Mouse (Mus musculus) spleen, adult 12 weeks (tissue): ENCODE data around the gene Arhgap25.
"Not testable (repeated sequence)": the region's sequence is repeated elsewhere in the genome, so short reads cannot be mapped to it uniquely, and the experiment has no call there.

Experiments
- DNase-seq: peaks from one replicate; pipeline ENCODE4 v3.0.0; 2022; ENCODE audit warnings: low spot score

The Arhgap25 gene

GRCm38 (mm10) chr6:87535651-87536050 lies 2.6 kb upstream of the Arhgap25 start:
- no peak for DNase-seq

GRCm38 (mm10) chr6:87534855-87535575 lies 2.0 kb upstream of the Arhgap25 start:
- no peak for DNase-seq

- no peak for DNase-seq
Observed at GRCm38 (mm10) chr6:87531456-87532015, 1.5 kb downstream of the Arhgap25 start.

GRCm38 (mm10) chr6:87530386-87530785 lies 2.7 kb downstream of the Arhgap25 start:
- DNase-seq: no peak

- no peak for DNase-seq
Observed at GRCm38 (mm10) chr6:87527846-87528557, 5.1 kb downstream of the Arhgap25 start.

GRCm38 (mm10) chr6:87527366-87527765 lies 5.7 kb downstream of the Arhgap25 start:
- DNase-seq: no peak

GRCm38 (mm10) chr6:87525126-87525525 lies 7.9 kb downstream of the Arhgap25 start:
- DNase-seq: no peak

- no peak for DNase-seq
Observed at GRCm38 (mm10) chr6:87524281-87524680, 8.8 kb downstream of the Arhgap25 start.

- DNase-seq: no peak
Observed at GRCm38 (mm10) chr6:87523736-87524135, 9.3 kb downstream of the Arhgap25 start.

GRCm38 (mm10) chr6:87523085-87523484 lies 10.0 kb downstream of the Arhgap25 start:
- no peak for DNase-seq

GRCm38 (mm10) chr6:87522236-87522635 lies 10.8 kb downstream of the Arhgap25 start:
- no peak for DNase-seq

- not testable (repeated sequence) for DNase-seq
Observed at GRCm38 (mm10) chr6:87521705-87522104, 11.4 kb downstream of the Arhgap25 start.

- no peak for DNase-seq
Observed at GRCm38 (mm10) chr6:87520572-87520971, 12.5 kb downstream of the Arhgap25 start.

GRCm38 (mm10) chr6:87519809-87520208 lies 13.2 kb downstream of the Arhgap25 start:
- no peak for DNase-seq

- DNase-seq: no peak
Observed at GRCm38 (mm10) chr6:87518622-87519021, 14.4 kb downstream of the Arhgap25 start.

GRCm38 (mm10) chr6:87517753-87518409 lies 15.2 kb downstream of the Arhgap25 start:
- DNase-seq: no peak

GRCm38 (mm10) chr6:87514321-87514720 lies 18.7 kb downstream of the Arhgap25 start:
- DNase-seq: no peak

GRCm38 (mm10) chr6:87513046-87513767 lies 19.9 kb downstream of the Arhgap25 start:
- no peak for DNase-seq

GRCm38 (mm10) chr6:87510999-87511398 lies 22.1 kb downstream of the Arhgap25 start:
- no peak for DNase-seq

GRCm38 (mm10) chr6:87509806-87510205 lies 23.3 kb downstream of the Arhgap25 start:
- DNase-seq: no peak

- no peak for DNase-seq
Observed at GRCm38 (mm10) chr6:87504875-87505274, 28.2 kb downstream of the Arhgap25 start.

- DNase-seq: no peak
Observed at GRCm38 (mm10) chr6:87503976-87504375, 29.1 kb downstream of the Arhgap25 start.
